Mouse (Mus musculus): ENCODE measurements around the gene Rac1. TPM values are rescaled to one million over a fixed set of nuclear protein-coding genes. Genes with fewer than 3 reads are reported as not detected.

Rac1 gene
- polyA plus RNA-seq, 1 experiment from 2014 or later = 468 TPM

DNA sequence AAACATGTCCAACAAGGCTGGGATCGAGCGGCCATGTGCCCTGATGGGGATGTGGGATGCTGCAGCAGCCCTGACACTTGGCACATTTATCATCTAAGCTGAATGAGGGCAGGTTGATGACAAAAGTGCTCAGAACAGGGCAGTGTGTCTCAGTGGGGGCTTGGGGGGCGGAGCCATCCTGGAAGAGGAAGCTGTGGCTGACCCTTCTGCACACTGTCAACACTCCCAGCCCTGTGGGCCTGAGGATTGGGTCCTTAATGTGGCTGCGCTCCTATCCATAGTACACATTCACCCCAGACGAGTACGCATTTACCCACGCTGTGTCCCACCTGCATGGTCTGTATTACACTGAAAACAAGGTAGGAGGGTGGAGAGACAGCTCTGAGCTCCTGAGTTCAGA is 28.6 kb downstream of the Rac1 start:
- Histone ChIP-seq H3K27ac (ENCODE audit: low read length) (no peak overlapping the region), H3K4me1 (ENCODE audit: control insufficient read depth, insufficient read depth, low read length) (no peaks in the 10 kb centered on the region), H3K9ac (replicated peaks; ENCODE audit: low read depth, low read length) (no peak overlapping the region), H3K27me3 (ENCODE audit: control insufficient read depth, insufficient read depth, low read length) (no peaks in the 10 kb centered on the region), H3K9me3 (ENCODE audit: control insufficient read depth, low read depth, low read length) (no peaks in the 10 kb centered on the region), H3K36me3 (ENCODE audit: control insufficient read depth, insufficient read depth, low read length) (0 out of 2 replicates have a peak, but pooled peaks cover 4% of the 10 kb centered on the region), H3K4me2 (replicated peaks; ENCODE audit: low read depth, low read length) (no peak overlapping the region), H3K4me3 (ENCODE audit: low read depth, low read length) (no peak overlapping the region)
- WGBS = 81% methylated on average over 7 of the region's 7 CpGs
- no peak for ATAC-seq (ENCODE audit: insufficient number of reproducible peaks, insufficient read depth, low FRiP score, low read depth)

DNA sequence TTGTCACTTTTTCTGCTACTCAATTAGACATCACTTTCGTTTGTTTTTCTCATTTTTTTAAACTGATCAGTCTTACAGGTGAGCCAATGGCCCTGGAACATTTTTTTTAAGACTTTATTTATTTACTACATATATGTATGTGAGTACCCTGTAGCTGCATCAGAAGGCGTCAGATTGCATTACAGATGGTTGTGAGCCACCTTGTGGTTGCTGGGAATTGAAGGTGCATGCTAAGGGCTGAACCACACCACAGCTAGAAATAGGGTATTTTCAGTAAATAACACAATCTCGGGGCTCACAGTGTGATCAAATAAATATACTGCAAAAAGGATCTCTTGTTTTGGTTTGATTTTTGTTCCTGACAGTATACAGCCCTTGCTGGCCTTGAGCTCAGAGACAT is 30.4 kb downstream of the Rac1 start:
- H3K4me3 ChIP-seq (ENCODE audit: low read depth, low read length) = no peak overlapping the region
- ATAC-seq (ENCODE audit: insufficient number of reproducible peaks, insufficient read depth, low FRiP score, low read depth) = no peak
- 76% methylated on average over 3 of the region's 3 CpGs for WGBS
- H3K4me1 ChIP-seq (ENCODE audit: control insufficient read depth, insufficient read depth, low read length) = no peaks in the 10 kb centered on the region
- no peaks in the 10 kb centered on the region for H3K36me3 ChIP-seq (ENCODE audit: control insufficient read depth, insufficient read depth, low read length)
- H3K27me3 ChIP-seq (ENCODE audit: control insufficient read depth, insufficient read depth, low read length) = no peaks in the 10 kb centered on the region
- H3K9me3 ChIP-seq (ENCODE audit: control insufficient read depth, low read depth, low read length) = no peaks in the 10 kb centered on the region
- H3K9ac ChIP-seq (replicated peaks; ENCODE audit: low read depth, low read length) = no peak overlapping the region
- no peak overlapping the region for H3K27ac ChIP-seq (ENCODE audit: low read length)
- no peak overlapping the region for H3K4me2 ChIP-seq (replicated peaks; ENCODE audit: low read depth, low read length)

- Histone ChIP-seq H3K4me3 (ENCODE audit: low read depth, low read length) (no peak overlapping the region), H3K4me2 (replicated peaks; ENCODE audit: low read depth, low read length) (no peak overlapping the region), H3K36me3 (ENCODE audit: control insufficient read depth, insufficient read depth, low read length) (no peaks in the 10 kb centered on the region), H3K27ac (ENCODE audit: low read length) (no peak overlapping the region), H3K9me3 (ENCODE audit: control insufficient read depth, low read depth, low read length) (no peaks in the 10 kb centered on the region), H3K9ac (replicated peaks; ENCODE audit: low read depth, low read length) (no peak overlapping the region), H3K27me3 (ENCODE audit: control insufficient read depth, insufficient read depth, low read length) (no peaks in the 10 kb centered on the region), H3K4me1 (ENCODE audit: control insufficient read depth, insufficient read depth, low read length) (no peaks in the 10 kb centered on the region)
- ATAC-seq (ENCODE audit: insufficient number of reproducible peaks, insufficient read depth, low FRiP score, low read depth) = no peak
- 85% methylated on average over 6 of the region's 6 CpGs for WGBS
These were observed 32.1 kb downstream of the Rac1 start for GRCm38 (mm10) chr5:143495708-143496107.

DNA sequence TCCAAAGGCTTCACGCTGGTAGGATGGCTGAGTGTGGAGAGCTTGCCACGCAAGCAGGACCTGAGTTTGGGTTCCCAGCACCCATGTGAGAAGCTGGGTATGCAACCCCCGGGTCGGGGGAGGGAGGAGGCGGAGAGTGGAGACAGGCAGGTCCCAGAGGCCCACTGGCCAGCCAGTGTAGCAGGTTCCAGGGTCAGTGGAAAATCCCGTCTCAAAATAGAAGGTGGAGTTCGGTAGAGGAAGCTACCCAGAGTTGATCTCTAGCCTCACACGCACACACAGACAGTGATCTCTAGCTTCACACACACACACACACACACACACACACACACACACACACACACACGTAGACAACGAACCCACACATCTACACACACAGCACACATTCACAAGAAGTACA is 34.7 kb downstream of the Rac1 start:
- H3K27me3 ChIP-seq (ENCODE audit: control insufficient read depth, insufficient read depth, low read length) = no peaks in the 10 kb centered on the region
- no peaks in the 10 kb centered on the region for H3K4me1 ChIP-seq (ENCODE audit: control insufficient read depth, insufficient read depth, low read length)
- H3K4me3 ChIP-seq (ENCODE audit: low read depth, low read length) = no peak overlapping the region
- H3K27ac ChIP-seq (ENCODE audit: low read length) = no peak overlapping the region
- no peak for ATAC-seq (ENCODE audit: insufficient number of reproducible peaks, insufficient read depth, low FRiP score, low read depth)
- H3K36me3 ChIP-seq (ENCODE audit: control insufficient read depth, insufficient read depth, low read length) = no peaks in the 10 kb centered on the region
- H3K4me2 ChIP-seq (replicated peaks; ENCODE audit: low read depth, low read length) = no peak overlapping the region
- no peaks in the 10 kb centered on the region for H3K9me3 ChIP-seq (ENCODE audit: control insufficient read depth, low read depth, low read length)
- WGBS = 90% methylated on average over 10 of the region's 10 CpGs
- no peak overlapping the region for H3K9ac ChIP-seq (replicated peaks; ENCODE audit: low read depth, low read length)

GRCm38 (mm10) chr5:143491736-143492135 is 36.1 kb downstream of the Rac1 start:
- 85% methylated on average over 4 of the region's 4 CpGs for WGBS
- no peaks in the 10 kb centered on the region for H3K4me1 ChIP-seq (ENCODE audit: control insufficient read depth, insufficient read depth, low read length)
- H3K36me3 ChIP-seq (ENCODE audit: control insufficient read depth, insufficient read depth, low read length) = peaks cover 3% of the 10 kb centered on the region; the same call in 1 of the 2 replicates

DNA sequence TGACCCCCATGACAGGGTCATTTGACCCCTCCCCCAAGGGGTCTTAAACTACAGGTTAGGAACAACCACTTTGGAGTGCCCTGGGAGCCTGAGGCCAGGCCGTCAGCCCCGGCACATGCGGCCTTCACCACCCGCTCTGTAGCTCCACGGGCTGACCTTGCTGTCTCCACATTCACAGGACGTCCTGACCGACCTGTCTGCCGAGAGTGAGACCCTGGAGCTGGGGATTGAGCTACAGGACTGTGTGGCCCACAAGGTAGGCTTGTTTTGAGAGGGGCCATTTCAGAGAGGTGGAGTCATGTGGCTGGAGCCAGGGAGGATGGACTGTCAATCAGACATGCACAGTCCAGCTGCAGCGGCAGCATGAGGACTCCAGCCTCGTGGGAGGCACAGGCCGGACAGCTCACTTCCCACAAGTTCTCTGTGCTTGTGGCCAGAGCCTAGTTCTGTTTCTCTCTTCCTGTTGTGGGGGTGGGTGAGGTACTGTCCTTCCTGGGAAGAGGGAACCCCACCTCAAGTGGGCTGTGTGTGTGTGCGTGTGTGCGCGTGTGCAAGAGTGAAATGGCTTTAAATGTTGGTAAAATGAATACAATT is 38.0 kb downstream of the Rac1 start:
- no peak for ATAC-seq (ENCODE audit: insufficient number of reproducible peaks, insufficient read depth, low FRiP score, low read depth)

More at GRCm38 (mm10) chr5:143491736-143492135, 36.1 kb downstream of the Rac1 start:
- Histone ChIP-seq H3K27me3 (ENCODE audit: control insufficient read depth, insufficient read depth, low read length) (no peaks in the 10 kb centered on the region), H3K27ac (ENCODE audit: low read length) (no peak overlapping the region), H3K9ac (replicated peaks; ENCODE audit: low read depth, low read length) (no peak overlapping the region), H3K4me3 (ENCODE audit: low read depth, low read length) (no peak overlapping the region), H3K4me2 (replicated peaks; ENCODE audit: low read depth, low read length) (no peak overlapping the region), H3K9me3 (ENCODE audit: control insufficient read depth, low read depth, low read length) (no peaks in the 10 kb centered on the region)
- no peak for ATAC-seq (ENCODE audit: insufficient number of reproducible peaks, insufficient read depth, low FRiP score, low read depth)

DNA sequence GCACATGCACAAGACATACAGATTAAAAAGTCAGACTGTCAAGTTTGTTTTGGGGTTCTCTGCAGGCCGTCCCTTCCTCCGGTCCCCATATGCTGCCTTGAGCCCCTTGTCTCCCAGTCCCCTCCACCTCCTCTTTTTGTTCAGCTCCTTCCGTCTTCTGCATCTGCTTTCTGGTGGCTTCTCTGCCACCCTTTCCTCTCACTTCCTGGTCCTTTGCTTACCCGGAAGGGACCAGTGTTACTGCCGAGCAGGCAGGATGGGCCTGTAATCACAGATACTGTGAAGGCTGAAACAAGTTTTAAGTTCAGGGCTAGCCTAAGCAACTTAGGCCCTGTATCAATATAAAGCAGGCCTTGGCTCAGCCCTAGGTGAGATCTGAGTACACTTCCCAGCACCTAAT is 39.8 kb downstream of the Rac1 start:
- Histone ChIP-seq H3K27me3 (ENCODE audit: control insufficient read depth, insufficient read depth, low read length) (no peaks in the 10 kb centered on the region), H3K9me3 (ENCODE audit: control insufficient read depth, low read depth, low read length) (no peaks in the 10 kb centered on the region), H3K9ac (replicated peaks; ENCODE audit: low read depth, low read length) (no peak overlapping the region), H3K36me3 (ENCODE audit: control insufficient read depth, insufficient read depth, low read length) (peaks cover 3% of the 10 kb centered on the region; the same call in 1 of the 2 replicates), H3K4me1 (ENCODE audit: control insufficient read depth, insufficient read depth, low read length) (no peaks in the 10 kb centered on the region), H3K27ac (ENCODE audit: low read length) (no peak overlapping the region), H3K4me3 (ENCODE audit: low read depth, low read length) (no peak overlapping the region), H3K4me2 (replicated peaks; ENCODE audit: low read depth, low read length) (no peak overlapping the region)
- 87% methylated on average over 5 of the region's 5 CpGs for WGBS
- ATAC-seq (ENCODE audit: insufficient number of reproducible peaks, insufficient read depth, low FRiP score, low read depth) = no peak

More for the DNA sequence above, 38.0 kb downstream of the Rac1 start:
- Histone ChIP-seq H3K9me3 (ENCODE audit: control insufficient read depth, low read depth, low read length) (no peaks in the 10 kb centered on the region), H3K27me3 (ENCODE audit: control insufficient read depth, insufficient read depth, low read length) (no peaks in the 10 kb centered on the region), H3K36me3 (ENCODE audit: control insufficient read depth, insufficient read depth, low read length) (peaks cover 3% of the 10 kb centered on the region; the same call in 1 of the 2 replicates), H3K27ac (ENCODE audit: low read length) (no peak overlapping the region), H3K4me3 (ENCODE audit: low read depth, low read length) (no peak overlapping the region), H3K9ac (replicated peaks; ENCODE audit: low read depth, low read length) (no peak overlapping the region), H3K4me1 (ENCODE audit: control insufficient read depth, insufficient read depth, low read length) (no peaks in the 10 kb centered on the region), H3K4me2 (replicated peaks; ENCODE audit: low read depth, low read length) (no peak overlapping the region)
- WGBS = 88% methylated on average over 14 of the region's 14 CpGs

DNA sequence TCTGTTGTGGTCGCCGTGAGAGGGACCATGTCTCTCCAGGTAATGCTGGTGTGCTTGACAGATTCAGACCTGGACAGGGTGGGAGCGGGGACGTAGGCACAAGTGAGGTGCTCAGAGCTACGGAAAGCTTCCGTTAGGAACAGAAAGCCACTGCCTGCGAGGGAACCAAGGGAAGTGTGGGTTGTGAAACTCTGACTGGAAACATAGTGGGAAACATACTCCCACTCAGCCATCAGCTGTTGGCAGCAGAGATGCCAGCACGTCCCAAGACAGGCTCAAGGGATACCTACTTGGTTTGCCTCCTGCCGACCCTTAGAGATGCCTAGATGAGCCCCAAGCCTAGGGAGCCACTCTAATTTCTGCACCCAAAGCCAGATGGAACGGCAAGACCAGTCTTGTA is 40.6 kb downstream of the Rac1 start:
- no peak overlapping the region for H3K4me2 ChIP-seq (replicated peaks; ENCODE audit: low read depth, low read length)
- no peak overlapping the region for H3K4me3 ChIP-seq (ENCODE audit: low read depth, low read length)
- H3K27me3 ChIP-seq (ENCODE audit: control insufficient read depth, insufficient read depth, low read length) = no peaks in the 10 kb centered on the region

GRCm38 (mm10) chr5:143484955-143485354 is 42.9 kb downstream of the Rac1 start:
- WGBS = 85% methylated on average over 5 of the region's 5 CpGs

More for the DNA sequence above, 40.6 kb downstream of the Rac1 start:
- Histone ChIP-seq H3K27ac (ENCODE audit: low read length) (no peak overlapping the region), H3K4me1 (ENCODE audit: control insufficient read depth, insufficient read depth, low read length) (no peaks in the 10 kb centered on the region), H3K36me3 (ENCODE audit: control insufficient read depth, insufficient read depth, low read length) (peaks cover 3% of the 10 kb centered on the region; the same call in 1 of the 2 replicates), H3K9ac (replicated peaks; ENCODE audit: low read depth, low read length) (no peak overlapping the region), H3K9me3 (ENCODE audit: control insufficient read depth, low read depth, low read length) (no peaks in the 10 kb centered on the region)
- ATAC-seq (ENCODE audit: insufficient number of reproducible peaks, insufficient read depth, low FRiP score, low read depth) = no peak
- WGBS = 92% methylated on average over 10 of the region's 10 CpGs

More at GRCm38 (mm10) chr5:143484955-143485354, 42.9 kb downstream of the Rac1 start:
- Histone ChIP-seq H3K27me3 (ENCODE audit: control insufficient read depth, insufficient read depth, low read length) (no peaks in the 10 kb centered on the region), H3K9ac (replicated peaks; ENCODE audit: low read depth, low read length) (no peak overlapping the region), H3K27ac (ENCODE audit: low read length) (no peak overlapping the region), H3K4me3 (ENCODE audit: low read depth, low read length) (no peak overlapping the region), H3K4me1 (ENCODE audit: control insufficient read depth, insufficient read depth, low read length) (no peaks in the 10 kb centered on the region), H3K9me3 (ENCODE audit: control insufficient read depth, low read depth, low read length) (no peaks in the 10 kb centered on the region), H3K36me3 (ENCODE audit: control insufficient read depth, insufficient read depth, low read length) (peaks cover 8% of the 10 kb centered on the region), H3K4me2 (replicated peaks; ENCODE audit: low read depth, low read length) (no peak overlapping the region)
- no peak for ATAC-seq (ENCODE audit: insufficient number of reproducible peaks, insufficient read depth, low FRiP score, low read depth)

All from stomach, embryonic 14.5 days (tissue).